Mouse (Mus musculus) olfactory bulb, adult 2 months (tissue): Measurements from ENCODE around the gene Arl1. TPM values are rescaled to one million over a fixed set of nuclear protein-coding genes. Genes with fewer than 3 reads are reported as not detected.
"Not testable (repeated sequence)": the region's sequence is repeated elsewhere in the genome, so short reads cannot be mapped to it uniquely, and the experiment has no call there.

Experiments
- H3K27ac ChIP-seq: fragments of 200-500 bp; 2 replicates; pipeline ENCODE4 v1.5.1; 2012; ENCODE audit warnings: low read depth, low read length; ENCODE audit not compliant: insufficient read depth
- H3K4me1 ChIP-seq: fragments of 200-500 bp; 2 replicates; pipeline ENCODE4 v1.6.1; 2012; ENCODE audit warnings: low read length; ENCODE audit not compliant: control insufficient read depth, insufficient read depth
- H3K4me3 ChIP-seq: fragments of 200-500 bp; 2 replicates; pipeline ENCODE4 v1.5.1; 2012; ENCODE audit warnings: mild to moderate bottlenecking, low read depth, low read length, moderate library complexity; ENCODE audit not compliant: insufficient read depth
- CTCF ChIP-seq: fragments of 200-500 bp; IDR thresholded peaks from 2 replicates; pipeline ENCODE4 v1.5.1; 2012; ENCODE audit warnings: low read depth, mild to moderate bottlenecking, low read length, moderate library complexity; ENCODE audit not compliant: insufficient read depth
- POLR2A ChIP-seq: fragments of 200-500 bp; IDR thresholded peaks from 2 replicates; pipeline ENCODE4 v1.6.1; 2012; ENCODE audit warnings: mild to moderate bottlenecking, low read depth, low read length, moderate library complexity; ENCODE audit not compliant: insufficient read depth
- WGBS: fragments of 180-500 bp; shearing (Covaris S2); methylation state at CpG from one replicate; pipeline ENCODE4 v1.1.7; 2018; 5-methylcytosine and 5-hydroxymethylcytosine counted together
- polyA plus RNA-seq: library from polyadenylated mRNA; stranded (reverse); fragments of >200 nt; gene quantifications from 2 replicates; pipeline ENCODE4 v1.2.4, GENCODE M21; 2012; ENCODE audit warnings: low replicate concordance; ENCODE audit not compliant: missing spikeins, insufficient read depth, insufficient read length

The Arl1 gene
- polyA plus RNA-seq, 1 experiment, result not detected

- Histone ChIP-seq H3K4me3 (no peak overlapping the region), H3K4me1 (no peaks in the 10 kb centered on the region), H3K27ac (no peak overlapping the region)
- TF ChIP-seq CTCF (no peak), POLR2A (no peak)
- WGBS, result 84% methylated on average over 4 of the region's 4 CpGs
These were observed 50.1 kb downstream of the Arl1 start for GRCm38 (mm10) chr10:88780716-88781115.

DNA sequence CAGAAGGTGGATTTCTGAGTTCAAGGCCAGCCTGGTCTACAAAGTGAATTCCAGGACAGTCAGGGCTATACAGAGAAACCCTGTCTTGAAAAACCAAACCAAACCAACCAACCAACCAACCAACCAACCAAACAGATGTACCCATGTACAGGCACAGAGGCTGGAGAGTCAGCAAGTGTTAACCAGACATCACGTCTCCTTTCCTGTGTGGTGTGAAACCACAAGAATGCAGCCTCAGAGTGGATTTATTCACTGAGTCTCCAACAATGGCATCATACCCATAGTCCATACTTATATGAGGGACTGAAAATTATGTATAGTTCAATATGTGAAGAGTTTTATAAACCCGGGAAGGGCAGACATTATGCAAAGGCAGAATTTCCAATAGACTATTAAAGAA is 52.5 kb downstream of the Arl1 start:
- WGBS, result 94% methylated on average over 2 of the region's 2 CpGs
- not testable (repeated sequence) for H3K4me3 ChIP-seq, H3K27ac ChIP-seq, H3K4me1 ChIP-seq

DNA sequence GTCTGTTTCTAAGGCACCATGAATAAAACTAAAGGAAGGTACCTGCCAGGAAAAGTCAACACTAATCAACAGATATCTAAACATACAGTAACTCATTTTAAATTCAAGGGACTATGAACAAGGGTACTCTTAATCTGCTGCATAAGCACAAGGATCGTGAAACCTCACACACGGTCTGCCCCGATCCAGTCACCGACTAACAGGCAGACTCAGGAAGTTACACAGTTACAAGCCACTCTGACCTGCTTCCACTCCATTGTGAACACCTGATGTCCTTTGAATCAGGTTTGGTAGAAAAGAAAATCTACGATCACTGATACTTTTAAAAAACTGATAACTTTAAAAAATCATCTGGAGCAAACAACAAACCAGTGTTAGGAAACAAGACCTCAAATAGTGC is 53.3 kb downstream of the Arl1 start:
- WGBS, result 97% methylated on average over 5 of the region's 5 CpGs
- H3K4me3 ChIP-seq, result no peak overlapping the region
- TF ChIP-seq CTCF (no peak), POLR2A (no peak)
- no peaks in the 10 kb centered on the region for H3K4me1 ChIP-seq
- no peak overlapping the region for H3K27ac ChIP-seq

GRCm38 (mm10) chr10:88784513-88784931 is 53.9 kb downstream of the Arl1 start:
- no peaks in the 10 kb centered on the region for H3K4me1 ChIP-seq
- TF ChIP-seq CTCF (no peak), POLR2A (no peak)
- H3K4me3 ChIP-seq, result no peak overlapping the region
- 72% methylated on average over 5 of the region's 5 CpGs for WGBS
- no peak overlapping the region for H3K27ac ChIP-seq

- no peak overlapping the region for H3K4me3 ChIP-seq
- H3K4me1 ChIP-seq, result no peaks in the 10 kb centered on the region
- TF ChIP-seq CTCF, result no peak
- no peak for TF ChIP-seq POLR2A
- no peak overlapping the region for H3K27ac ChIP-seq
These were observed 63.0 kb downstream of the Arl1 start for GRCm38 (mm10) chr10:88793671-88794070.

Other genes starting within 250 kb of the Arl1 start
- gene Chpt1, start 226.8 kb upstream of the Arl1 start, polyA plus RNA-seq, result not detected in 2 replicates
- not detected in 2 replicates for gene Mybpc1, start 125.7 kb upstream of the Arl1 start, polyA plus RNA-seq
- not detected in 2 replicates for gene Spic, start 45.8 kb upstream of the Arl1 start, polyA plus RNA-seq
- not detected in 2 replicates for gene Utp20, start 95.9 kb downstream of the Arl1 start, polyA plus RNA-seq
- gene Slc5a8, start 155.1 kb downstream of the Arl1 start, polyA plus RNA-seq, result not detected in 2 replicates